Mouse (Mus musculus): Measurements from ENCODE around the gene Srrm2.

GRCm38 (mm10) chr17:23740598-23741021 lies 49.7 kb upstream of the Srrm2 start, which contains the start of gene Paqr4:
- TF ChIP-seq CTCF (IDR thresholded peaks at IDR 0.05; ENCODE audit: control insufficient read depth, insufficient read depth, insufficient replicate concordance, low read depth, low read length) (no peak), POLR2A (IDR thresholded peaks at IDR 0.05; ENCODE audit: control insufficient read depth, low read depth, low read length) (no peak)
